In the genomic region with DNA sequence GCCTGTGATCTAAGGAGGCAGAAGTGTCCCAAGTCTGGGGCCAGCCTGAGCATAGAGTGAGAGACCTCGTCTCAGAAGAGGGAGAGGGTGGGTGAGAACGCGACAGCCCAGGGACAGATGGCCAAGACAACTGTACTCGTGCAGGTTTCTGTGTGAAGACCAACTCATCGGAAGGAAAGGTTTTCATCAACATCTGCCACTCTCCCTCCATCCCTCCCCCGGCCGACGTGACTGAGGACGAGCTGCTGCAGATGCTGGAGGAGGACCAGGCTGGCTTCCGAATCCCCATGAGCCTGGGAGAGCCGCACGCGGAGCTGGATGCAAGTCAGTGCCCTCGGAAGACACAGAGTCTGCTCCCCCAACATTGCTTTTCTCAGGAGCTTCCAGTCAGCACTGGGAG, we compare ENCODE assay signal across 21 mouse cellular contexts. TPM values are rescaled to one million over a fixed set of nuclear protein-coding genes. Genes with fewer than 3 reads are reported as not detected.
A peak's percentile ranks its signal among the peaks of the same experiment; 100 is the strongest.
DNase-seq lines count a peak whose midpoint lies in the region; ATAC-seq and TF ChIP-seq lines count a peak whose summit lies in the region.
"Had no signal": no experiment of that assay in that cellular context is flagged by ENCODE, and none has a peak within 500 bp of the region (broad histone marks: within the 10 kb centered on the region; RNA-seq: fewer than 3 reads in every experiment).

No protein-coding gene starts in this region.

- no peak overlapping the region for H3K4me3 ChIP-seq in layer of hippocampus, adult 2 months
- peak overlapping the region; percentile 56 for H3K4me3 ChIP-seq in megakaryocyte, embryonic 14.5 days (replicated peaks)
- H3K4me3 ChIP-seq: embryonic facial prominence, embryonic 13.5 days; hindbrain, embryonic 12.5 days had no signal

- peaks cover 3% of the 10 kb centered on the region for H3K27me3 ChIP-seq in megakaryocyte, embryonic 14.5 days (replicated peaks)

- peak overlapping the region; percentile 49; the same call in 1 of the 2 replicates for H3K27ac ChIP-seq in layer of hippocampus, adult 2 months
- H3K27ac ChIP-seq: embryonic facial prominence, embryonic 13.5 days; hindbrain, embryonic 12.5 days had no signal

- peaks cover 28% of the 10 kb centered on the region for H3K4me1 ChIP-seq in megakaryocyte, embryonic 14.5 days

- no peaks in the 10 kb centered on the region for H3K9me3 ChIP-seq in megakaryocyte, embryonic 14.5 days
- H3K9me3 ChIP-seq: embryonic facial prominence, embryonic 13.5 days; G1E; hindbrain, embryonic 12.5 days had no signal

- peaks cover 50% of the 10 kb centered on the region for H3K36me3 ChIP-seq in megakaryocyte, embryonic 14.5 days (replicated peaks; ENCODE audit: low read length)

- DNase-seq in adrenal gland, postnatal 14 days: peak; percentile 3
- no peak for DNase-seq in adrenal gland, adult 2 months
- DNase-seq in layer of hippocampus, adult 2 months (ENCODE audit: low spot score in 2 of 2): no peak
- no peak for DNase-seq in layer of hippocampus, adult 8-10 months (ENCODE audit: low spot score in 2 of 2)
- DNase-seq in telencephalon, adult 2 months (ENCODE audit: low read depth, low spot score): peak; percentile 67
- DNase-seq: adrenal gland, postnatal 10 days; B cell, adult 2 months; cerebellum, adult 18-20 months; gastrocnemius, postnatal 36 days; heart, adult 11 months; heart, postnatal 10 days; heart, postnatal 4 days had no signal

- TF ChIP-seq CTCF in layer of hippocampus, adult 2 months (conservative IDR thresholded peaks at IDR 0.05): no peak

- no peak for ATAC-seq in megakaryocyte, adult 5-6 weeks (ENCODE audit: poor library complexity, severe bottlenecking)
- ATAC-seq: CD4-positive, CD25-positive, alpha-beta regulatory T cell, adult 4 months; forebrain, embryonic 14.5 days; hindbrain, embryonic 16.5 days had no signal

RNA-seq across cellular contexts. Expression of gene Aldh16a1, which starts 3.1 kb away (rescaled TPM):
- 59.8 and 59.9 TPM in 2 replicates for total RNA-seq in adrenal gland, postnatal 14 days (2021)
- 10 to 100 TPM; 81.3 to 92.6 TPM for total RNA-seq in adrenal gland, adult 2 months (2021)
- polyA plus RNA-seq in adrenal gland, adult 2 months (2012; rRNA removed): 84.4 and 86.6 TPM in 2 replicates
- total RNA-seq in layer of hippocampus, adult 2 months (2021): 10 to 100 TPM; 13.2 to 13.3 TPM
- total RNA-seq in layer of hippocampus, adult 8-10 months (2022): 10 to 100 TPM; 16.9 to 18.6 (median 17.6) TPM
- 56.7 and 76.4 TPM in 2 replicates for polyA plus RNA-seq in megakaryocyte, embryonic 14.5 days (2012; ENCODE audit: insufficient read depth, low replicate concordance)
- total RNA-seq in megakaryocyte, adult 5-6 weeks (2015): 68.0 and 72.0 TPM in 2 replicates
- total RNA-seq in megakaryocyte, adult 5-6 weeks (2017): 26.9 and 33.7 TPM in 2 replicates

RNA-seq across cellular contexts. Expression of gene Pih1d1, which starts 3.4 kb away (rescaled TPM):
- total RNA-seq in adrenal gland, postnatal 14 days (2021): 55.6 and 58.5 TPM in 2 replicates
- 10 to 100 TPM; 52.2 to 69.2 TPM for total RNA-seq in adrenal gland, adult 2 months (2021)
- 46.1 and 50.8 TPM in 2 replicates for polyA plus RNA-seq in adrenal gland, adult 2 months (2012; rRNA removed)
- total RNA-seq in layer of hippocampus, adult 2 months (2021): 10 to 100 TPM; 43.0 to 46.1 TPM
- total RNA-seq in layer of hippocampus, adult 8-10 months (2022): 10 to 100 TPM; 37.5 to 56.7 (median 46.3) TPM
- polyA plus RNA-seq in megakaryocyte, embryonic 14.5 days (2012; ENCODE audit: insufficient read depth, low replicate concordance): 35.3 and 64.9 TPM in 2 replicates
- 131 and 132 TPM in 2 replicates for total RNA-seq in megakaryocyte, adult 5-6 weeks (2015)
- 43.9 and 51.4 TPM in 2 replicates for total RNA-seq in megakaryocyte, adult 5-6 weeks (2017)

RNA-seq across cellular contexts. Expression of gene Slc17a7, which starts 6.3 kb away (rescaled TPM):
- 0.22 and 0.79 TPM in 2 replicates for total RNA-seq in adrenal gland, postnatal 14 days (2021)
- under 1 TPM; 0.14 to 0.35 TPM for total RNA-seq in adrenal gland, adult 2 months (2021)
- 0.10 and 0.11 TPM in 2 replicates for polyA plus RNA-seq in adrenal gland, adult 2 months (2012; rRNA removed)
- 1,000 to 10,000 TPM; 1,342 to 1,423 TPM for total RNA-seq in layer of hippocampus, adult 2 months (2021)
- total RNA-seq in layer of hippocampus, adult 8-10 months (2022): 1,000 to 10,000 TPM; 1,166 to 1,245 (median 1,206) TPM
- 0.06 TPM in 1 of 2 replicates, not detected in the other for polyA plus RNA-seq in megakaryocyte, embryonic 14.5 days (2012; ENCODE audit: insufficient read depth, low replicate concordance)
- total RNA-seq in megakaryocyte, adult 5-6 weeks (2015): 0.18 TPM in 1 of 2 replicates, not detected in the other
- not detected in 2 replicates for total RNA-seq in megakaryocyte, adult 5-6 weeks (2017)
- polyA plus RNA-seq: CD4-positive, CD25-positive, alpha-beta regulatory T cell, adult 4 months had no signal

RNA-seq across cellular contexts. Expression of gene Flt3l, which starts 21.2 kb away (rescaled TPM):
- total RNA-seq in adrenal gland, postnatal 14 days (2021): 13.3 and 25.0 TPM in 2 replicates
- 10 to 100 TPM; 20.5 to 25.3 TPM for total RNA-seq in adrenal gland, adult 2 months (2021)
- polyA plus RNA-seq in adrenal gland, adult 2 months (2012; rRNA removed): 122 TPM in 2 replicates
- total RNA-seq in layer of hippocampus, adult 2 months (2021): 1 to 10 TPM; 9.4 TPM
- total RNA-seq in layer of hippocampus, adult 8-10 months (2022): 10 to 100 TPM; 10.0 to 12.0 (median 10.4) TPM
- 78.6 and 81.1 TPM in 2 replicates for polyA plus RNA-seq in megakaryocyte, embryonic 14.5 days (2012; ENCODE audit: insufficient read depth, low replicate concordance)
- total RNA-seq in megakaryocyte, adult 5-6 weeks (2015): 22.7 and 29.0 TPM in 2 replicates
- 17.4 and 17.6 TPM in 2 replicates for total RNA-seq in megakaryocyte, adult 5-6 weeks (2017)

RNA-seq across cellular contexts. Expression of gene Gm45713, which starts 21.4 kb away (rescaled TPM):
- not detected in 2 replicates for total RNA-seq in adrenal gland, postnatal 14 days (2021)
- not detected for total RNA-seq in adrenal gland, adult 2 months (2021)
- 6.3 and 7.4 TPM in 2 replicates for polyA plus RNA-seq in adrenal gland, adult 2 months (2012; rRNA removed)
- not detected for total RNA-seq in layer of hippocampus, adult 2 months (2021)
- total RNA-seq in layer of hippocampus, adult 8-10 months (2022): not detected
- polyA plus RNA-seq in megakaryocyte, embryonic 14.5 days (2012; ENCODE audit: insufficient read depth, low replicate concordance): 2.1 and 9.4 TPM in 2 replicates
- total RNA-seq in megakaryocyte, adult 5-6 weeks (2015): not detected in 2 replicates
- total RNA-seq in megakaryocyte, adult 5-6 weeks (2017): not detected in 2 replicates
- total RNA-seq: adrenal gland, postnatal 10 days; gastrocnemius, adult 8-10 months; gastrocnemius, postnatal 36 days; heart, postnatal 10 days; heart, postnatal 4 days had no signal
- polyA plus RNA-seq: CD4-positive, CD25-positive, alpha-beta regulatory T cell, adult 4 months; hindbrain, embryonic 12.5 days had no signal

Comparison
In these comparisons a context has a peak if more than half of its experiments do, and no peak if none do; other contexts are left out.
1. DNase-seq: peak in adrenal gland, postnatal 14 days (single experiment) and telencephalon, adult 2 months (single experiment); none in adrenal gland, adult 2 months (single experiment), layer of hippocampus, adult 2 months (0 of 2) and layer of hippocampus, adult 8-10 months (0 of 2).
2. RNA of gene Slc17a7, which starts 6.3 kb away (total RNA-seq): 1,342 to 1,423 TPM in layer of hippocampus, adult 2 months and 1,166 to 1,245 TPM in layer of hippocampus, adult 8-10 months; 0.14 to 0.35 TPM in adrenal gland, adult 2 months, 0.22 to 0.79 TPM in adrenal gland, postnatal 14 days and 0.18 TPM in megakaryocyte, adult 5-6 weeks; every median in the first group is over 100 times any median in the second.